Mouse (Mus musculus): ENCODE data around the gene Mettl7b.

- TF ChIP-seq CTCF (IDR thresholded peaks at IDR 0.05; ENCODE audit: borderline replicate concordance, control insufficient read depth, extremely low read depth, insufficient read depth, low read length, poor library complexity) (no peak), POLR2A (IDR thresholded peaks at IDR 0.05; ENCODE audit: control insufficient read depth, extremely low read depth, insufficient read depth, low read length, poor library complexity) (no peak)
Observed at GRCm38 (mm10) chr10:128921883-128922821, 38.6 kb downstream of the Mettl7b start.

Data from thymus, adult 2 months (tissue).